Mouse (Mus musculus) spleen, adult 2 months (tissue): Measurements from ENCODE around the gene Dock9.

Experiments used
- CTCF ChIP-seq: fragments of 200-500 bp; IDR thresholded peaks from 2 replicates; pipeline ENCODE4 v1.5.1; 2011; ENCODE audit warnings: mild to moderate bottlenecking, inconsistent platforms; ENCODE audit not compliant: insufficient read depth, insufficient read length, insufficient replicate concordance; ENCODE audit errors: extremely low read depth
- POLR2A ChIP-seq: fragments of 200-500 bp; IDR thresholded peaks from 2 replicates; pipeline ENCODE4 v1.6.1; 2011; ENCODE audit warnings: low read depth, low read length, inconsistent platforms

- TF ChIP-seq CTCF (no peak), POLR2A (no peak)
Measured at GRCm38 (mm10) chr14:121504781-121505484, 292.7 kb downstream of the Dock9 start, which contains the start of gene Slc15a1.
